Mouse (Mus musculus) Patski (cell line): ENCODE measurements around the gene Irgc1. TPM values are rescaled to one million over a fixed set of nuclear protein-coding genes. Genes with fewer than 3 reads are reported as not detected.

ENCODE experiments used
- ATAC-seq: fragments of 100-300 bp; one replicate; pipeline ENCODE4 v1.8.0; 2021
- CTCF ChIA-PET: fragments of 350-600 bp; sonication (Branson Sonifier 250); formaldehyde crosslinking; loops from one replicate; lab custom pipeline; 2022; ENCODE audit warnings: inconsistent platforms; lab: Charles Lee
- POLR2A ChIA-PET: fragments of 350-600 bp; sonication (Branson Sonifier 250); formaldehyde crosslinking; loops from one replicate; lab custom pipeline; 2022; ENCODE audit warnings: antibody characterized with exemption, inconsistent platforms; lab: Charles Lee
- DNase-seq: peaks from one replicate; pipeline ENCODE4 v3.0.0-alpha.2; 2011; ENCODE audit warnings: low read depth, low spot score
- H3K27me3 ChIP-seq: fragments of 371-371 bp; one replicate; pipeline ENCODE4 v1.5.1; 2021
- CTCF ChIP-seq: fragments of 100-300 bp; IDR thresholded peaks from one replicate; pipeline ENCODE4 v1.5.1; 2021
- in situ Hi-C: fragments of 300-500 bp; cut with MboI; formaldehyde crosslinking; loops from 3 replicates; pipeline ENCODE4 v1.11.1; 2018; ENCODE audit warnings: low pct_unique_long_range_greater_than_20kb, mixed read lengths
- polyA plus RNA-seq: library from polyadenylated mRNA; unstranded; gene quantifications from one replicate; pipeline ENCODE4 v1.2.3, GENCODE M21; 2021

Irgc1 gene
- polyA plus RNA-seq, 1 experiment from 2014 or later = not detected

- no peak for DNase-seq
- no peak for TF ChIP-seq CTCF
- H3K27me3 ChIP-seq = no peaks in the 10 kb centered on the region
- POLR2A ChIA-PET = no interaction called here
- in situ Hi-C loops = no loop called here
- ATAC-seq = no peak
- CTCF ChIA-PET = interaction anchor here (2.8 kb wide), 1 partner anchor 9 kb away, joined by 10 read pairs; no protein-coding TSS in a partner anchor
These were observed 58.0 kb downstream of the Irgc1 start for GRCm38 (mm10) chr7:24394054-24394453.

- ChIA-PET CTCF (no interaction called here), POLR2A (no interaction called here)
- TF ChIP-seq CTCF = no peak
- in situ Hi-C loops = no loop called here
- no peak for ATAC-seq
- no peaks in the 10 kb centered on the region for H3K27me3 ChIP-seq
- no peak for DNase-seq
These were observed 60.4 kb downstream of the Irgc1 start for GRCm38 (mm10) chr7:24391687-24392086.

- no peaks in the 10 kb centered on the region for H3K27me3 ChIP-seq
- in situ Hi-C loops = no loop called here
- DNase-seq (no peak), ATAC-seq (no peak)
- no peak for TF ChIP-seq CTCF
- ChIA-PET CTCF (no interaction called here), POLR2A (no interaction called here)
These were observed 61.0 kb downstream of the Irgc1 start for GRCm38 (mm10) chr7:24391077-24391476.

GRCm38 (mm10) chr7:24390512-24390911 lies 61.6 kb downstream of the Irgc1 start:
- no peak for ATAC-seq
- ChIA-PET POLR2A (no interaction called here), CTCF (interaction anchor here (1.4 kb wide), 1 partner anchor 9 kb away, joined by 4 read pairs; the partner anchor contains the start of gene Smg9)
- DNase-seq = no peak
- TF ChIP-seq CTCF = no peak
- in situ Hi-C loops = no loop called here
- no peaks in the 10 kb centered on the region for H3K27me3 ChIP-seq

- TF ChIP-seq CTCF = no peak
- ATAC-seq (no peak), DNase-seq (no peak)
- in situ Hi-C loops = no loop called here
- ChIA-PET CTCF (interaction anchor here (1.4 kb wide), 1 partner anchor 9 kb away, joined by 4 read pairs; the partner anchor contains the start of gene Smg9), POLR2A (no interaction called here)
- no peaks in the 10 kb centered on the region for H3K27me3 ChIP-seq
These were observed 62.4 kb downstream of the Irgc1 start for GRCm38 (mm10) chr7:24389516-24390187.

- CTCF ChIA-PET = interaction anchor here (1.4 kb wide), 1 partner anchor 20 kb away, joined by 4 read pairs; no protein-coding TSS in a partner anchor
- POLR2A ChIA-PET = interaction anchor here (0.6 to 1.5 kb wide), 3 partner anchors 10 to 272 kb away, joined by 3 to 4 read pairs (median 3); partner anchors contain the start of gene Smg9
- in situ Hi-C loops = no loop called here
- no peaks in the 10 kb centered on the region for H3K27me3 ChIP-seq
- no peak for TF ChIP-seq CTCF
- ATAC-seq (peak; percentile 99), DNase-seq (peak; percentile 80)
These were observed 65.0 kb downstream of the Irgc1 start for GRCm38 (mm10) chr7:24387059-24387556.

- ATAC-seq = peak; percentile 13
- in situ Hi-C loops = no loop called here
- TF ChIP-seq CTCF = no peak
- CTCF ChIA-PET = interaction anchor here (0.9 to 3.3 kb wide), 8 partner anchors 11 to 49 kb away, joined by 3 to 26 read pairs (median 6); partner anchors contain the start of gene Smg9
- H3K27me3 ChIP-seq = no peaks in the 10 kb centered on the region
- POLR2A ChIA-PET = interaction anchor here (0.7 to 1.4 kb wide), 2 partner anchors 19 to 304 kb away, joined by 3 to 4 read pairs; no protein-coding TSS in a partner anchor
- DNase-seq = no peak
These were observed 67.3 kb downstream of the Irgc1 start for GRCm38 (mm10) chr7:24384827-24385226.

GRCm38 (mm10) chr7:24384070-24384469 lies 68.0 kb downstream of the Irgc1 start:
- H3K27me3 ChIP-seq = no peaks in the 10 kb centered on the region
- ChIA-PET CTCF (interaction anchor here (0.9 to 3.3 kb wide), 7 partner anchors 11 to 49 kb away, joined by 3 to 26 read pairs (median 5); partner anchors contain the start of gene Smg9), POLR2A (interaction anchor here (1.4 kb wide), 1 partner anchor 19 kb away, joined by 4 read pairs; no protein-coding TSS in a partner anchor)
- DNase-seq = no peak
- TF ChIP-seq CTCF = no peak
- in situ Hi-C loops = no loop called here
- ATAC-seq = no peak

GRCm38 (mm10) chr7:24382730-24383372 lies 69.2 kb downstream of the Irgc1 start:
- DNase-seq = no peak
- in situ Hi-C loops = no loop called here
- POLR2A ChIA-PET = no interaction called here
- CTCF ChIA-PET = interaction anchor here (2.6 to 3.3 kb wide), 2 partner anchors 18 to 24 kb away, joined by 15 to 26 read pairs; no protein-coding TSS in a partner anchor
- no peaks in the 10 kb centered on the region for H3K27me3 ChIP-seq
- TF ChIP-seq CTCF = no peak
- ATAC-seq = no peak

Other genes starting within 250 kb of the Irgc1 start
- 8.1 TPM for gene Zfp111, start 240.9 kb downstream of the Irgc1 start, polyA plus RNA-seq
- 4.2 TPM for gene Zfp109, start 214.7 kb downstream of the Irgc1 start, polyA plus RNA-seq
- gene Zfp108, start 197.5 kb downstream of the Irgc1 start, polyA plus RNA-seq = 4.6 TPM
- gene Zfp93, start 181.9 kb downstream of the Irgc1 start, polyA plus RNA-seq = 12.5 TPM
- gene Zfp61, start 151.1 kb downstream of the Irgc1 start, polyA plus RNA-seq = 14.0 TPM
- gene Zfp94, start 135.6 kb downstream of the Irgc1 start, polyA plus RNA-seq = 8.8 TPM
- not detected for gene Tescl, start 118.4 kb downstream of the Irgc1 start, polyA plus RNA-seq
- gene Lypd5, start 103.1 kb downstream of the Irgc1 start, polyA plus RNA-seq = not detected
- not detected for gene Kcnn4, start 82.0 kb downstream of the Irgc1 start, polyA plus RNA-seq
- gene Smg9, start 52.7 kb downstream of the Irgc1 start, polyA plus RNA-seq = 26.6 TPM
- 87.9 TPM for gene Plaur, start 10.2 kb upstream of the Irgc1 start, polyA plus RNA-seq
- 44.1 TPM for gene Cadm4, start 29.7 kb upstream of the Irgc1 start, polyA plus RNA-seq
- 32.4 TPM for gene Zfp428, start 54.7 kb upstream of the Irgc1 start, polyA plus RNA-seq
- 0.21 TPM for gene AC161166.1, start 60.2 kb upstream of the Irgc1 start, polyA plus RNA-seq
- 28.8 TPM for gene Irgq, start 78.4 kb upstream of the Irgc1 start, polyA plus RNA-seq
- gene Pinlyp, start 93.8 kb upstream of the Irgc1 start, polyA plus RNA-seq = 0.26 TPM
- 60.3 TPM for gene Xrcc1, start 94.0 kb upstream of the Irgc1 start, polyA plus RNA-seq
- gene Ethe1, start 135.2 kb upstream of the Irgc1 start, polyA plus RNA-seq = 74.5 TPM
- not detected for gene Zfp575, start 135.3 kb upstream of the Irgc1 start, polyA plus RNA-seq
- gene Phldb3, start 158.5 kb upstream of the Irgc1 start, polyA plus RNA-seq = 2.7 TPM
- not detected for gene Lypd3, start 184.3 kb upstream of the Irgc1 start, polyA plus RNA-seq
- not detected for gene Tex101, start 224.4 kb upstream of the Irgc1 start, polyA plus RNA-seq